Mouse (Mus musculus) CH12.LX (cell line): ENCODE measurements around the gene Vamp2. TPM values are rescaled to one million over a fixed set of nuclear protein-coding genes. Genes with fewer than 3 reads are reported as not detected.

Experiments used
- DNase-seq: peaks from one replicate; pipeline ENCODE4 v3.0.0-alpha.2; 2013; ENCODE audit errors: extremely low read depth
- H3K27ac ChIP-seq: 2 replicates; pipeline ENCODE4 v1.5.1; 2012; ENCODE audit warnings: low read depth, mild to moderate bottlenecking, control low read depth, moderate library complexity; ENCODE audit not compliant: insufficient read depth
- H3K27me3 ChIP-seq: replicated peaks from 2 replicates; pipeline ENCODE3; 2012; ENCODE audit warnings: inconsistent platforms
- H3K36me3 ChIP-seq, 2 experiments: replicated peaks in 1 of 2; 2 replicates each; pipeline versions ENCODE3 to v1.6.1; 2012; ENCODE audit warnings: inconsistent platforms in 1 of 2, low read length in 1 of 2, mild to moderate bottlenecking in 1 of 2, mixed read lengths in 1 of 2, moderate library complexity in 1 of 2; ENCODE audit not compliant: control insufficient read depth in 1 of 2, insufficient read depth in 1 of 2
- H3K4me1 ChIP-seq, 2 experiments: 2 replicates each; pipeline ENCODE4 v1.6.1; 2012; ENCODE audit warnings: inconsistent platforms in 1 of 2, moderate library complexity in 1 of 2; ENCODE audit not compliant: insufficient read depth in 2 of 2, control insufficient read depth in 1 of 2
- H3K4me2 ChIP-seq: 2 replicates; pipeline ENCODE4 v1.6.1; 2012; ENCODE audit warnings: low read depth, mild to moderate bottlenecking, control low read depth; ENCODE audit not compliant: poor library complexity, insufficient read depth, severe bottlenecking
- H3K4me3 ChIP-seq, 3 experiments: fragments of 150-350 bp in 1 of 3; sonication (generic) in 1 of 3; replicated peaks in 1 of 3; 2 replicates each; pipeline versions ENCODE3 to v1.5.1; 2011 to 2012; ENCODE audit warnings: low read depth in 2 of 3, low read length in 2 of 3, mild to moderate bottlenecking in 2 of 3, moderate library complexity in 2 of 3, control low read depth in 1 of 3, improper control_type of control experiment in 1 of 3, inconsistent platforms in 1 of 3, mixed read lengths in 1 of 3; ENCODE audit not compliant: poor library complexity in 1 of 3
- H3K79me2 ChIP-seq: replicated peaks from 2 replicates; pipeline ENCODE4 v1.6.1; 2012; ENCODE audit warnings: mild to moderate bottlenecking, moderate library complexity; ENCODE audit not compliant: control insufficient read depth, poor library complexity, insufficient read depth, severe bottlenecking; ENCODE audit errors: extremely low read depth
- H3K9ac ChIP-seq: 2 replicates; pipeline ENCODE4 v1.6.1; 2012; ENCODE audit warnings: low read depth, mild to moderate bottlenecking, control low read depth, moderate library complexity; ENCODE audit not compliant: insufficient read depth
- H3K9me3 ChIP-seq: replicated peaks from 2 replicates; pipeline ENCODE3; 2012; ENCODE audit warnings: low read length, inconsistent platforms, mixed read lengths
- BHLHE40 ChIP-seq: IDR thresholded peaks from 2 replicates; pipeline ENCODE4 v1.6.1; 2011; ENCODE audit warnings: mild to moderate bottlenecking, low read depth, low read length, improper control_type of control experiment
- CHD1 ChIP-seq: IDR thresholded peaks from 2 replicates; pipeline ENCODE4 v1.6.1; 2012; ENCODE audit warnings: low read depth, low read length, improper control_type of control experiment, inconsistent platforms
- CHD2 ChIP-seq: IDR thresholded peaks from 2 replicates; pipeline ENCODE4 v1.6.1; 2011; ENCODE audit warnings: low read length, improper control_type of control experiment
- CTCF ChIP-seq, 2 experiments: IDR thresholded peaks in 1 of 2; conservative IDR thresholded peaks in 1 of 2; 2 replicates each; pipeline ENCODE4 v1.5.1; 2011 to 2012; ENCODE audit warnings: low read depth in 2 of 2, low read length in 2 of 2, improper control_type of control experiment in 1 of 2, inconsistent platforms in 1 of 2, mild to moderate bottlenecking in 1 of 2, moderate library complexity in 1 of 2
- E2F4 ChIP-seq: IDR thresholded peaks from 2 replicates; pipeline ENCODE4 v1.6.1; 2011; ENCODE audit warnings: low read depth, low read length, improper control_type of control experiment; ENCODE audit not compliant: insufficient replicate concordance
- ELF1 ChIP-seq: IDR thresholded peaks from 2 replicates; pipeline ENCODE4 v1.6.1; 2014; ENCODE audit warnings: low read depth, mild to moderate bottlenecking, inconsistent platforms, low read length, improper control_type of control experiment
- ETS1 ChIP-seq: conservative IDR thresholded peaks from 2 replicates; pipeline ENCODE4 v1.6.1; 2012; ENCODE audit warnings: low read depth, mild to moderate bottlenecking, inconsistent platforms, low read length, improper control_type of control experiment, moderate library complexity
- GABPA ChIP-seq: IDR thresholded peaks from 2 replicates; pipeline ENCODE4 v1.6.1; 2012; ENCODE audit warnings: low read depth, low read length, improper control_type of control experiment, inconsistent platforms; ENCODE audit not compliant: insufficient replicate concordance
- HCFC1 ChIP-seq: IDR thresholded peaks from 2 replicates; pipeline ENCODE4 v1.6.1; 2012; ENCODE audit warnings: low read depth, mild to moderate bottlenecking, inconsistent platforms, low read length, improper control_type of control experiment
- JUN ChIP-seq: IDR thresholded peaks from 2 replicates; pipeline ENCODE4 v1.6.1; 2011; ENCODE audit warnings: low read depth, mild to moderate bottlenecking, low read length, improper control_type of control experiment, moderate library complexity; ENCODE audit not compliant: insufficient read depth
- JUND ChIP-seq: conservative IDR thresholded peaks from 2 replicates; pipeline ENCODE4 v1.6.1; 2011; ENCODE audit warnings: low read depth, low read length, improper control_type of control experiment
- MAFK ChIP-seq: IDR thresholded peaks from 2 replicates; pipeline ENCODE4 v1.6.1; 2011; ENCODE audit warnings: low read length, improper control_type of control experiment; ENCODE audit not compliant: insufficient replicate concordance
- MAX ChIP-seq: IDR thresholded peaks from 2 replicates; pipeline ENCODE4 v1.6.1; 2011; ENCODE audit warnings: low read length, improper control_type of control experiment
- MXI1 ChIP-seq: IDR thresholded peaks from 2 replicates; pipeline ENCODE4 v1.6.1; 2011; ENCODE audit warnings: mild to moderate bottlenecking, low read depth, low read length, improper control_type of control experiment
- MYC ChIP-seq: IDR thresholded peaks from 2 replicates; pipeline ENCODE4 v1.6.1; 2011; ENCODE audit warnings: low read depth, mild to moderate bottlenecking, improper control_type of control experiment, low read length
- NELFE ChIP-seq: IDR thresholded peaks from 2 replicates; pipeline ENCODE4 v1.6.1; 2011; ENCODE audit warnings: low read depth, low read length, improper control_type of control experiment
- POLR2A ChIP-seq: IDR thresholded peaks from 2 replicates; pipeline ENCODE4 v1.6.1; 2011; ENCODE audit warnings: low read depth, mild to moderate bottlenecking, improper control_type of control experiment, low read length
- POLR2AphosphoS2 ChIP-seq: IDR thresholded peaks from 2 replicates; pipeline ENCODE4 v1.6.1; 2011; ENCODE audit warnings: low read depth, low read length, improper control_type of control experiment
- RAD21 ChIP-seq: IDR thresholded peaks from 2 replicates; pipeline ENCODE4 v1.6.1; 2011; ENCODE audit warnings: low read depth, mild to moderate bottlenecking, low read length, improper control_type of control experiment, moderate library complexity
- RCOR1 ChIP-seq: conservative IDR thresholded peaks from 2 replicates; pipeline ENCODE4 v1.6.1; 2012; ENCODE audit warnings: low read depth, mild to moderate bottlenecking, inconsistent platforms, low read length, improper control_type of control experiment
- SIN3A ChIP-seq: IDR thresholded peaks from 2 replicates; pipeline ENCODE4 v1.6.1; 2012; ENCODE audit warnings: low read length, improper control_type of control experiment, inconsistent platforms
- SMC3 ChIP-seq: IDR thresholded peaks from 2 replicates; pipeline ENCODE4 v1.6.1; 2011; ENCODE audit warnings: low read depth, low read length, improper control_type of control experiment
- TBP ChIP-seq: conservative IDR thresholded peaks from 2 replicates; pipeline ENCODE4 v1.6.1; 2011; ENCODE audit warnings: low read depth, low read length, improper control_type of control experiment
- TCF12 ChIP-seq: IDR thresholded peaks from 2 replicates; pipeline ENCODE4 v1.6.1; 2014; ENCODE audit warnings: low read depth, mild to moderate bottlenecking, inconsistent platforms, low read length, improper control_type of control experiment
- USF1 ChIP-seq: IDR thresholded peaks from 2 replicates; pipeline ENCODE4 v1.6.1; 2014; ENCODE audit warnings: low read depth, mild to moderate bottlenecking, inconsistent platforms, low read length, improper control_type of control experiment
- USF2 ChIP-seq: conservative IDR thresholded peaks from 2 replicates; pipeline ENCODE4 v1.6.1; 2011; ENCODE audit warnings: low read depth, low read length, improper control_type of control experiment
- ZC3H11A ChIP-seq: IDR thresholded peaks from 2 replicates; pipeline ENCODE4 v1.6.1; 2012; ENCODE audit warnings: low read depth, mild to moderate bottlenecking, inconsistent platforms, low read length, improper control_type of control experiment
- ZMIZ1 ChIP-seq: IDR thresholded peaks from 2 replicates; pipeline ENCODE4 v1.6.1; 2012; ENCODE audit warnings: low read depth, mild to moderate bottlenecking, inconsistent platforms, low read length, improper control_type of control experiment
- ZNF384 ChIP-seq: IDR thresholded peaks from 2 replicates; pipeline ENCODE4 v1.6.1; 2012; ENCODE audit warnings: low read depth, low read length, improper control_type of control experiment, inconsistent platforms
- dilution Hi-C: fragments of 300-500 bp; cut with MboI; formaldehyde crosslinking; loops from 2 replicates; pipeline ENCODE4 v1.14.3; 2020; ENCODE audit warnings: low sequenced_read_pairs; ENCODE audit not compliant: extremely low pct_unique_long_range_greater_than_20kb, extremely low pct_ligation_motif_present
- in situ Hi-C: fragments of 300-500 bp; cut with MboI; formaldehyde crosslinking; loops from 3 replicates; pipeline ENCODE4 v1.14.3; 2019; ENCODE audit warnings: low sequenced_read_pairs, low pct_ligation_motif_present, low pct_unique_long_range_greater_than_20kb, mixed read lengths
- polyA plus RNA-seq: library from polyadenylated mRNA; unstranded; fragments of >175 nt; gene quantifications from 2 replicates; pipeline ENCODE4 v1.2.1, GENCODE M21; 2012; ENCODE audit warnings: low read depth; ENCODE audit not compliant: insufficient read length
- total RNA-seq, 2 experiments: library from RNA; depleted of rRNA; stranded (reverse); fragments of 300-350 nt in 1 of 2; fragments of >200 nt in 1 of 2; gene quantifications; 2 replicates each; pipeline ENCODE4 v1.2.3; 2012 to 2014

Vamp2 gene
- total and polyA plus RNA-seq, 3 experiments = 1.3 to 26.0 (median 8.2) TPM

DNA sequence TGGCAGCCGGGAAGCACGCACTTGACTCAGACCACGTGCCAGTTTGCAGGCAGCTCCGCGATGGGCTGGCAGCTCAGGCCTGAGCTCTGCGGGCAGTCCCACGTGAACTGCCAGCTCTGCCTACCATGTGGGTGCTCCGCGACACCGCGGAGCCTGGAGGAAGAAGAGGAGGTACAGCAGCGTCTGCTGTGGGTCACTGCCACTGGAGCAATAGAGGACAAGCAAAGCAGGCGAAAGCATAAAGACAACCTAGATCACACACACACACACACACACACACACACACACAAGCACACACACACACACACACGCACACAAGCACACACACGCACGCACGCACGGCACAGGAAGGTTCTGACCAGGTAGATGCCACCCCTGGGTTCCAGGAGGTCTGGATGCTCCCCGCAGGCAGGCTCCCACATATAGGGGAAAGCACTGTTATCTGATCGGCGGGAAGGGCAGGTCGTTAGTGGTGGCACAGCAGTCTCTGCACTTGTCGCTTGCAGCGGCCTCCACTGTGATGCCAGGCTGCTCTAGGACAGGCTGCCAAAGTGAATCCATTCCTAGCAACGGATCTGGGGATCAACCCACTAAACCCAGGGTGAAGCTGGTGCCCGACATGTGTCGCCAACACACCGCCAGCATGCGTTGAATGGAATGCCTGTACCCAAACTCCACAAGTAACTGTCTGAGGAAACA is 22.0 kb upstream of the Vamp2 start:
- Histone ChIP-seq H3K4me3 (no peak overlapping the region), H3K4me2 (no peak overlapping the region), H3K79me2 (no peaks in the 10 kb centered on the region), H3K36me3 (no peaks in the 10 kb centered on the region), H3K9ac (no peak overlapping the region)
- in situ Hi-C loops = no loop called here
- DNase-seq = no peak
- TF ChIP-seq POLR2A (no peak), TCF12 (no peak), SIN3A (no peak), USF2 (no peak), MAX (no peak), POLR2AphosphoS2 (no peak), MAFK (no peak), CTCF (conservative IDR thresholded peaks at IDR 0.05 in 1 of 2, IDR thresholded peaks at IDR 0.05 in 1 of 2; ENCODE audit: low read depth in 2 of 2, low read length in 2 of 2) (no peak), SMC3 (no peak), MYC (no peak), JUND (no peak), ELF1 (no peak), RCOR1 (no peak), ZMIZ1 (no peak), BHLHE40 (no peak)
- TF ChIP-seq, all 38 proteins: peak for 0
- peaks cover 3% of the 10 kb centered on the region for H3K27me3 ChIP-seq
- H3K27ac ChIP-seq = no peak overlapping the region; the same call in 1 of the 2 replicates
- dilution Hi-C loops = no loop called here
- no peaks in the 10 kb centered on the region for H3K9me3 ChIP-seq
- H3K4me1 ChIP-seq = peaks cover 7 to 28% of the 10 kb centered on the region in 2 experiments

- H3K36me3 ChIP-seq = no peaks in the 10 kb centered on the region
- H3K27me3 ChIP-seq = peaks cover 3% of the 10 kb centered on the region
- dilution Hi-C loops = no loop called here
- peak; percentile 93 for DNase-seq
- H3K4me1 ChIP-seq = peaks cover 7 to 29% of the 10 kb centered on the region in 2 experiments
- no peaks in the 10 kb centered on the region for H3K9me3 ChIP-seq
- 0 out of 2 replicates have a peak overlapping the region, but pooled peaks have one; percentile 27 for H3K9ac ChIP-seq
- peak overlapping the region; percentile 42; the same call in 1 of the 2 replicates for H3K4me2 ChIP-seq
- in situ Hi-C loops = no loop called here
- no peak overlapping the region for H3K4me3 ChIP-seq
- H3K79me2 ChIP-seq = no peaks in the 10 kb centered on the region
- no peak overlapping the region for H3K27ac ChIP-seq
- TF ChIP-seq JUND = peak; percentile 71
- no peak for TF ChIP-seq ZMIZ1
- TF ChIP-seq ZC3H11A = peak; percentile 86
- TF ChIP-seq RAD21 = peak; percentile 97
- peak; percentile 96 to 99 for TF ChIP-seq CTCF (conservative IDR thresholded peaks at IDR 0.05 in 1 of 2, IDR thresholded peaks at IDR 0.05 in 1 of 2; ENCODE audit: low read depth in 2 of 2, low read length in 2 of 2)
- no peak; the same call in 1 of the 2 replicates for TF ChIP-seq ELF1
- TF ChIP-seq E2F4 = no peak; the same call in 1 of the 2 replicates
- peak; percentile 71 for TF ChIP-seq MYC
- peak; percentile 65 for TF ChIP-seq BHLHE40
- peak; percentile 42 for TF ChIP-seq HCFC1
- peak; percentile 53; the same call in 1 of the 2 replicates for TF ChIP-seq ETS1
- 0 out of 2 replicates have a peak, but pooled peaks have one; percentile 48 for TF ChIP-seq CHD1
- TF ChIP-seq TBP = peak; percentile 92
- TF ChIP-seq POLR2AphosphoS2 = no peak
- TF ChIP-seq SIN3A = peak; percentile 91
- TF ChIP-seq POLR2A = peak; percentile 44; the same call in 1 of the 2 replicates
- TF ChIP-seq MAFK = no peak
- TF ChIP-seq MXI1 = peak; percentile 98
- no peak for TF ChIP-seq GABPA
- TF ChIP-seq ZNF384 = peak; percentile 45
- TF ChIP-seq JUN = peak; percentile 71; the same call in 1 of the 2 replicates
- TF ChIP-seq USF2 = no peak
- TF ChIP-seq CHD2 = 0 out of 2 replicates have a peak, but pooled peaks have one; percentile 32
- no peak for TF ChIP-seq USF1
- TF ChIP-seq NELFE = peak; percentile 53; the same call in 1 of the 2 replicates
- 0 out of 2 replicates have a peak, but pooled peaks have one; percentile 31 for TF ChIP-seq RCOR1
These were observed 21.3 kb upstream of the Vamp2 start for GRCm38 (mm10) chr11:69066956-69067355.
